Mouse (Mus musculus): ENCODE results near the gene 0610009B22Rik. TPM values are rescaled to one million over a fixed set of nuclear protein-coding genes. Genes with fewer than 3 reads are reported as not detected.
"Not testable (repeated sequence)": the region's sequence is repeated elsewhere in the genome, so short reads cannot be mapped to it uniquely, and the experiment has no call there.

Gene 0610009B22Rik
- polyA plus RNA-seq, 1 experiment from 2014 or later: 67.7 TPM

- Histone ChIP-seq H3K36me3 (peaks cover 10% of the 10 kb centered on the region; the same call in 1 of the 2 replicates), H3K27me3 (ENCODE audit: insufficient read depth, poor library complexity, severe bottlenecking) (no peaks in the 10 kb centered on the region), H3K27ac (no peak overlapping the region), H3K4me3 (peak overlapping the region; percentile 31), H3K4me1 (no peaks in the 10 kb centered on the region), H3K9me3 (no peaks in the 10 kb centered on the region)
- DNase-seq (ENCODE audit: low spot score): peak; percentile 92
- WGBS: 33% methylated on average over 13 of the region's 13 CpGs
Observed at GRCm38 (mm10) chr11:51681324-51681975, 7.2 kb downstream of the 0610009B22Rik start.

- DNase-seq (ENCODE audit: low spot score): peak; percentile 52
- Histone ChIP-seq H3K4me3 (no peak overlapping the region), H3K27ac (no peak overlapping the region), H3K4me1 (no peaks in the 10 kb centered on the region), H3K27me3 (ENCODE audit: insufficient read depth, poor library complexity, severe bottlenecking) (no peaks in the 10 kb centered on the region), H3K36me3 (no peaks in the 10 kb centered on the region), H3K9me3 (no peaks in the 10 kb centered on the region)
- 69% methylated on average over 3 of the region's 3 CpGs for WGBS
Observed at GRCm38 (mm10) chr11:51679466-51679865, 9.2 kb downstream of the 0610009B22Rik start.

DNA sequence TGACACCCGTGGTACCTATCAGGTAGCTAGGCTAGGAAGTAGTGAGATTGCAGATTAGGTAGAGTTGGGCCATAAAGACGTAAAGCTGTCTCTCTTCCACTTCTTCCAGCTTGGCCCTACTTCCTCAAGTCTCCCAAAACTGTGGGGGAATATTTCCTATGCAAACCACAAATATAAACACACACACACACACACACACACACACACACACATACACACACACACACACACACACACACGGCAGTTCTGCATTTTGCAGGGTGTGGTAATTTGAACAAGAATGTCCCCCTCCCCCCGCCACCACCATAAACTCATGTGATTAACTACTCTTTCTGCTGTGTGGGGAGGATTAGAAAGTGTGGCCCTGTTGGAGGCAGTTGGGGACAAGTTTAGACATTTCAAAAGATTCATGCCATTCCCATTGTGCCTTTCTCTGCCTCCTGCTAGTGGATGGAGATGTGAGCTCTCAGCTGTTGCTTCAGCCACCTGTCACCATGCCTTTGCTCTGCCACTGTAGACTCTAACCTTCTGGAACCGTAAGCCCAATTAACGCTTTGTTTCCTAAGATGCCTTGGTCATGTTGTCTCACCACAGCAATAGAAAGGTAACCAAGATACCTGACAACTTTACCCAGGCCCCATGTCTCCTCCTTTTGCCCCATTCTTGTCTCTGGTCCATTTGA lies 10.8 kb downstream of the 0610009B22Rik start:
- Histone ChIP-seq H3K27ac (no peak overlapping the region), H3K9me3 (no peaks in the 10 kb centered on the region), H3K4me3 (no peak overlapping the region), H3K4me1 (no peaks in the 10 kb centered on the region), H3K36me3 (no peaks in the 10 kb centered on the region), H3K27me3 (ENCODE audit: insufficient read depth, poor library complexity, severe bottlenecking) (no peaks in the 10 kb centered on the region)
- peak; percentile 38 for DNase-seq (ENCODE audit: low spot score)
- 74% methylated on average over 6 of the region's 6 CpGs for WGBS

- Histone ChIP-seq H3K4me1 (no peaks in the 10 kb centered on the region), H3K4me3 (no peak overlapping the region), H3K36me3 (no peaks in the 10 kb centered on the region), H3K27me3 (ENCODE audit: insufficient read depth, poor library complexity, severe bottlenecking) (no peaks in the 10 kb centered on the region), H3K27ac (no peak overlapping the region), H3K9me3 (no peaks in the 10 kb centered on the region)
- DNase-seq (ENCODE audit: low spot score): no peak
- 74% methylated on average over 5 of the region's 5 CpGs for WGBS
Observed at GRCm38 (mm10) chr11:51675386-51675785, 13.3 kb downstream of the 0610009B22Rik start.

DNA sequence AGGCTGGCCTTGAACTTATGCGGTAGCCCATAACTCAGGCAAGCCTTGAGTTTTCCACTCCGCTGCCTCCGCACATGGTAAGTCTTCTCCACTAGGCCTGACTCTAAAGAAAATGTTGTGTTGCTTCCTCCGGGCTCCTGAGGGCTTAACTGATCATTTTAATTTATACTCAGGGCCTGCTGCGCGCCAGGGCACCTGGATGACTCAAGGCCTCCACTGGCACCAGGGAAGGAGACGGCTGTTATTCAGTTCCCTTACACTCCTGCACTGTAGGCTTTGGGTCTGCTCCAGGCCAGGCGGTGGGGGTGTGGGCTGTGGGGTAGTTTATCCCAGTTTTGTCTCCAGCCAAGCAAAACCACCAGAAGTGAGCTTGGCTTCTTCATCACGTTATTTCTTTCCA lies 15.4 kb downstream of the 0610009B22Rik start:
- no peaks in the 10 kb centered on the region for H3K36me3 ChIP-seq
- H3K27ac ChIP-seq: no peak overlapping the region
- no peaks in the 10 kb centered on the region for H3K9me3 ChIP-seq
- no peaks in the 10 kb centered on the region for H3K27me3 ChIP-seq (ENCODE audit: insufficient read depth, poor library complexity, severe bottlenecking)
- WGBS: 84% methylated on average over 9 of the region's 9 CpGs
- H3K4me3 ChIP-seq: no peak overlapping the region
- no peaks in the 10 kb centered on the region for H3K4me1 ChIP-seq
- peak; percentile 60 for DNase-seq (ENCODE audit: low spot score)

DNA sequence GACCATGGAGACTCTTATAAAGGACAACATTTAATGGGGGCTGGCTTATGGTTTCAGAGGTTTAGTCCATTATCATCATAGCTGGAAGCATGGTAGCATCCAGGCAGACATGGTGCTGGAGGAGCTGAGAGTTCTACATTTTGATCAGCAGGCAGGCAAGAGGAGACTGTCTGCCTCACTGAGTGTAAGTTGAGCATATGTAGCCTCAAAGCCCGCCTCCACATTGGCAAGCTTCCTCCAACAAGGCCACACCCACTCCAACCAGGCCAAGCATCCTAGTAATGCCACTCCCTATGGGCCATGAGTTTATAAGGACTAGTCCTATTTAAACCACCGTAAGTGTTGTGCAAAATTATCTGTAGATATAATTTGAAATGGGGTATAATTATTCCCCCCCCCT lies 17.3 kb downstream of the 0610009B22Rik start:
- H3K9me3 ChIP-seq: no peaks in the 10 kb centered on the region
- 70% methylated on average over 2 of the region's 2 CpGs for WGBS
- no peak overlapping the region for H3K4me3 ChIP-seq
- no peak for DNase-seq (ENCODE audit: low spot score)
- H3K4me1 ChIP-seq: no peaks in the 10 kb centered on the region
- H3K27ac ChIP-seq: no peak overlapping the region
- no peaks in the 10 kb centered on the region for H3K27me3 ChIP-seq (ENCODE audit: insufficient read depth, poor library complexity, severe bottlenecking)
- H3K36me3 ChIP-seq: no peaks in the 10 kb centered on the region

GRCm38 (mm10) chr11:51670846-51671245 lies 17.8 kb downstream of the 0610009B22Rik start:
- no peaks in the 10 kb centered on the region for H3K4me1 ChIP-seq
- no peaks in the 10 kb centered on the region for H3K36me3 ChIP-seq
- WGBS: 85% methylated on average over 7 of the region's 7 CpGs
- H3K9me3 ChIP-seq: no peaks in the 10 kb centered on the region
- H3K27me3 ChIP-seq (ENCODE audit: insufficient read depth, poor library complexity, severe bottlenecking): no peaks in the 10 kb centered on the region
- H3K27ac ChIP-seq: no peak overlapping the region
- DNase-seq (ENCODE audit: low spot score): no peak
- H3K4me3 ChIP-seq: no peak overlapping the region

GRCm38 (mm10) chr11:51664747-51665146 lies 23.9 kb downstream of the 0610009B22Rik start:
- H3K9me3 ChIP-seq; H3K27ac ChIP-seq; H3K36me3 ChIP-seq; DNase-seq (ENCODE audit: low spot score); H3K4me3 ChIP-seq; H3K27me3 ChIP-seq (ENCODE audit: insufficient read depth, poor library complexity, severe bottlenecking); H3K4me1 ChIP-seq: not testable (repeated sequence)
- 93% methylated on average over 7 of the region's 7 CpGs for WGBS

DNA sequence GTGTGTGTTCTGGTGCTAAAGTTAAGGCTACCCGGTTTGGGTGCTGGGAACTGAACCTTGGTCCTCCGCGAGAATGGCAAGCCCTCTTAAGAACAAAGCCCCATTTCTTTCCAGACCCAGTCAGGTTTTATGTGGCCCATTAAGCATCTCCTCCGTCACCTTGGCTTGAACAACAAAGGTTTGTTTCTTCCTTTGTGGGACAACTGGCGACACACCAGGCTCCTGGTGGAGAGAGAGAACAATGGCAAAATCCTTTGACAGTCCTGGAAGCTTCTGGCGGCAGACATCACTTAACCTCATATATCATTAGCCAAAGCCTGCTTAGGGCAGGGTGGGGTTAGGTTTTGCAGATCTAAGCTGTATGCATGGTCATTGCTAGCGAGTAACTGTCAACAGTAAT lies 26.0 kb downstream of the 0610009B22Rik start:
- H3K27me3 ChIP-seq (ENCODE audit: insufficient read depth, poor library complexity, severe bottlenecking): no peaks in the 10 kb centered on the region
- no peaks in the 10 kb centered on the region for H3K36me3 ChIP-seq
- DNase-seq (ENCODE audit: low spot score): no peak
- H3K4me1 ChIP-seq: 0 out of 2 replicates have a peak, but pooled peaks cover 4% of the 10 kb centered on the region
- 87% methylated on average over 7 of the region's 7 CpGs for WGBS
- no peak overlapping the region for H3K4me3 ChIP-seq
- H3K27ac ChIP-seq: no peak overlapping the region
- no peaks in the 10 kb centered on the region for H3K9me3 ChIP-seq

DNA sequence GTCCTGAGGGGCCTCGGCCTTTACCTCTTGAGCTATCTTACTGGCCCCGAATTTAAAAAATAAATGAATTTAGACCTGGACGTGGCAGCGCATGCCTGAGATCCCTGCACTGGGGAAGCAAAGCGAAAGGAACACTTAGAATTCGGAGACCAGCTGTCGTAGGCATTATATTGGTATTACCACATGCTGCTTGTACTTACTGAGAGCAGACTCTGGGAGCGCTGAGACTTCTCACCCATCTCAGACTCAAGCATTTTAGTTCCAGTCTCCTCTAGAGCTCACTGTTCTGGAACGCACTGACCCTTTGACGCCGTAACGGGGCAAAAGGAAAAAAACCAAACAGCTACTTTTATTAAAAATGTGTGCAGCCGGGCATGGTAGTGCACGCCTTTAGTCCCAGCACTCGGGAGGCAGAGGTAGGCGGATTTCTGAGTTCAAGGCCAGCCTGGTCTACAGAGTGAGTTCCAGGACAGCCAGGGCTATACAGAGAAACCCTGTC lies 26.8 kb downstream of the 0610009B22Rik start:
- WGBS: 80% methylated on average over 16 of the region's 16 CpGs
- Histone ChIP-seq H3K4me3 (no peak overlapping the region), H3K27ac (no peak overlapping the region), H3K36me3 (no peaks in the 10 kb centered on the region), H3K9me3 (no peaks in the 10 kb centered on the region), H3K4me1 (0 out of 2 replicates have a peak, but pooled peaks cover 7% of the 10 kb centered on the region), H3K27me3 (ENCODE audit: insufficient read depth, poor library complexity, severe bottlenecking) (no peaks in the 10 kb centered on the region)
- DNase-seq (ENCODE audit: low spot score): no peak

DNA sequence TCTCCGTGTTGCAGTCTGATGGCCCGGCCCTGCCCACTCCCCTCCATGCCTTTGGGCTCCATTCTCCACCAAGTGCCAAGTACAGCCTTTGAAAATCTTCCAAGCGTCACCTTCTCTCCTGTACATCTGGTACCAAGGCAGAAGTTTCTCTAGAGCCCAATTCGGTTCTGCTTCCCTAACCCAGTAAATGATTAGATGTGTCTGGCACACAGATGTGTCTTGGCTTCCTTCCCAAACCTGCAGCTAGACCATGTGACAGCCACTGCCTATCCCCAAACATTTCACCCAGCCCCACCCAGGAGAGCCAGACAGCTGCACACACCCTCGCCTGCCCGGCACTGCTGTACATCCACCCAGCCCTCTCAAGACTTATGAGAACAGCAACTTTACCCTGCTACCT lies 30.0 kb downstream of the 0610009B22Rik start:
- Histone ChIP-seq H3K36me3 (no peaks in the 10 kb centered on the region; the same call in 1 of the 2 replicates), H3K27me3 (ENCODE audit: insufficient read depth, poor library complexity, severe bottlenecking) (no peaks in the 10 kb centered on the region), H3K9me3 (no peaks in the 10 kb centered on the region), H3K4me3 (no peak overlapping the region), H3K4me1 (0 out of 2 replicates have a peak, but pooled peaks cover 7% of the 10 kb centered on the region), H3K27ac (no peak overlapping the region)
- WGBS: 78% methylated on average over 6 of the region's 6 CpGs
- DNase-seq (ENCODE audit: low spot score): no peak

- WGBS: 53% methylated on average over 7 of the region's 7 CpGs
Observed at GRCm38 (mm10) chr11:51658291-51658690, 30.4 kb downstream of the 0610009B22Rik start.

DNA sequence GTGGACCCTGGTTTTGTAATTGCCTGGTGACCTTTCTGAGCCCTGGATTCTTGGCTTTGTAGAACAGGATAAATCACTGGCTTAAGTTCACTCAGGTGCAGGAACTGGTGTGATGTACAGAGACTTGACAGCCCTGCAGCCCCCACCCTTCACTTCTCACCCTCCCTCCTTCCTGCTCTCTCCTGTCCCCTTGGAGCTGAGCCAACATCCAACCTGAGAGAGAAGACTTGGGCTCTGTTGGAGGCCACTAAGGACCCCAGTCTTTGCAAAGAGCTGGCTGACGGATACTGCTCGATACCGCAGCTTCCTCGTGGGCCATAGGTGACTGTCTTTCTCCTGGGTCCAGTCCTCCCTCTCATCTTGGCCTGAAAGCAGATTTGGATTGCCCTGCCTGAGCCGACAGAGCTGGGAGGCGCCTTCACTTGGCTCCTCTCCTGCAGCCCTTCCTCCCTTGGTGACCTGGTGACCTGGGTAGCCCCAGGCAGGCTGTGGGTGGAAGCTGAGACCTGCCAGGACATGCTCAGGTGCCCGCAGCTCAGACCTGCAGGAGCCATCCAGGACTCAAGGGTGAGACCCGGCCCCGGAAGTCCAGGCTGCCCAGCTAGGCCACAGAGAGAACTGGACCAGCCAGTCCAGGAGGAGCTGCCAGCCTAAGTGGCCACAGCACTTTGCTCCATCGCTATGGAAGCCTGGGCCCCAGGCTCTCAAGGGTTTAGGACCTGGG lies 31.7 kb downstream of the 0610009B22Rik start:
- H3K4me3 ChIP-seq: no peak overlapping the region
- H3K36me3 ChIP-seq: no peaks in the 10 kb centered on the region; the same call in 1 of the 2 replicates
- no peaks in the 10 kb centered on the region for H3K9me3 ChIP-seq
- 0 out of 2 replicates have a peak, but pooled peaks cover 7% of the 10 kb centered on the region for H3K4me1 ChIP-seq
- peaks cover 1% of the 10 kb centered on the region; the same call in 1 of the 2 replicates for H3K27me3 ChIP-seq (ENCODE audit: insufficient read depth, poor library complexity, severe bottlenecking)
- no peak overlapping the region for H3K27ac ChIP-seq
- no peak for DNase-seq (ENCODE audit: low spot score)
- WGBS: 80% methylated on average over 10 of the region's 10 CpGs

More at GRCm38 (mm10) chr11:51658291-51658690, 30.4 kb downstream of the 0610009B22Rik start:
- no peak for DNase-seq (ENCODE audit: low spot score)
- H3K36me3 ChIP-seq: no peaks in the 10 kb centered on the region; the same call in 1 of the 2 replicates
- H3K27me3 ChIP-seq (ENCODE audit: insufficient read depth, poor library complexity, severe bottlenecking): no peaks in the 10 kb centered on the region
- H3K4me1 ChIP-seq: 0 out of 2 replicates have a peak, but pooled peaks cover 7% of the 10 kb centered on the region
- no peaks in the 10 kb centered on the region for H3K9me3 ChIP-seq
- H3K27ac ChIP-seq: no peak overlapping the region
- H3K4me3 ChIP-seq: no peak overlapping the region
